Mouse (Mus musculus) T-helper 1 cell (primary cell): ENCODE data around the gene Tha1.

Experiments used
- in situ Hi-C: fragments of 300-600 bp; cut with MboI, MseI; formaldehyde crosslinking; loops from one replicate; pipeline ENCODE4 v1.15.1; 2025; ENCODE audit warnings: high pct_unique_total_duplicates

Gene Tha1

DNA sequence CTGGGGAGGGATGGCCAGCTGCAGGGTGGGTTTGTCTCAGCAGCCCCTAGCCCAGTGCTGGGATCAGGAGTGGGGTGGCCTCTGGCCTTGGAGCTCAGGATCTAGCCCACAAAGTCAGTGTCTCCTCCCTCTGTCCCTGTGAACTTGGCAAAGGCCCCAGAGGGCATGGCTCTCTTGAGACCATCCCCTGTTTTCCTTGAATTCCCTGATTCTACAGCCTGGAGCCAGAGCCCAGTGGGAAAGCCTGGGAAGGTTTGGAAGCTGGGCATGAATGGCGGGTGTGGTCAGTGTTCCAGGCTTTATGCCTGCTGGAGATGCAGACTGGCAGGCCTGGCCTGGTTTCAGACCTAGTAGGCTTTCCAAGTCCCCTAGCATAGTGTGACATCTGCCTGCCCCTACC lies 8.9 kb upstream of the Tha1 start:
- in situ Hi-C loops: no loop called here

DNA sequence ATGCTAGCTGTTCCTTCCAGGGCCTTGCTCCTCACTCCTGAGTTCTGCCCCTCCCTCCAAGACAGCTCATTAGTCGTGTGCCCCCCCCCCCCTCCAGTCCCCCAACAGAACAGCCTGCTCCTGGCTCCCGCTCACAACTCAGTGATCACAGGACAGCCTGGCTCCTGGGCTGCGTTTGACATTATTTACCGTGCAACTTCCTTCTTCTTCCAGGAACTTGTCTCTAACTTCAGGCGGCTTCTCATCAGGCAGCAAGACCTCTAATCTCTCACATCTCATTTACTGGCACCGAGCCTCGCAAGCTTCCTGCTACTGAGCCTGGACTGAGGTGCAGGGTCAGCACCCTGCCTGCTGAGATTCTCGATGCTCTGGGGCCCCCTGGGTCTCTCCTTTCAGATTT lies 8.5 kb upstream of the Tha1 start:
- in situ Hi-C loops: no loop called here

DNA sequence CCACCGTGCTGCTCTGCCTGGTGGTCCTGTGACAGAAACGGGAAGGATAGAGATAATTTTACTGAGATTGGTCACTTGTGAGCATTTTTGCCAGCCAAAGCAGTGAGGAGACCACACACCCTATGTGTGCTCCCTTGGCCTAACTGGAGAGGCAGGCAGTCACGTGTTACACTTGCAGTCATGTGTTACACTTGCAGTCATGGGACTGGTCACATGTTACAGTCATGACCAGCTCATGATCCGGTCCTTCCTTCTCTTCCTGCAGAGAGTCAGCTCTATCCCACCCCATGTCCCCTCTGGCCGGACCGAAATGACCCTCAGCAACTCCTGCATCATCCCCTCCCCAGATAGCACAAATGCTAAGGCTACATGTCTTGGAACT lies 7.7 kb upstream of the Tha1 start:
- in situ Hi-C loops: no loop called here

DNA sequence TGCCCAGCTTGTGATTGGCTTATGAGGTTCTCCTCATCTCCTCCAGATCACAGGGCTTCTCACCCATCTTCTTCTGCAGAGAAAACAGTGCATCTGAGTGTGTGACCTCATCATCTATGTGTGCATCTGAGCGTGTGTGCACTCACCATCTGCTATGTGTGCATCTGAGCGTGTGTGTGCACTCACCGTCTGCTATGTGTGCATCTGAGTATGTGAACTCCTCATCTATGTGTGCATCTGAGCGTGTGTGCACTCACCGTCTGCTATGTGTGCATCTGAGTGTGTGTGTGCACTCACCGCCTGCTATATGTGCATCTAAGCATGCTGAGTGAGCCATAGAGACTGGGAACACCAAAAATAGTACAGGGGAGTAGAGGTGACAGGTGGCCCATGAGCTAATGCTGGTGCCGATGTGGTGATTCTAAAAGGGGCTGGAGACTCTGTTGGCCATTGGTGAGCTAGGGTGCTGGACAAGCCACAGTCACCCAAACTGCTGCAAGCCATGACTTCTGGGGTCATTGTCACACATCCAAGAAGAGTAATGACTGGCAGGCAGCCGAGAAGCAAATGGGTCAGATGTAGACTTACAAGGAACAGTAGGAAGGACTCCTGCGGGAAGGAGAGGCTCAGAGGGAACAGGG lies 7.2 kb upstream of the Tha1 start:
- in situ Hi-C loops: no loop called here

DNA sequence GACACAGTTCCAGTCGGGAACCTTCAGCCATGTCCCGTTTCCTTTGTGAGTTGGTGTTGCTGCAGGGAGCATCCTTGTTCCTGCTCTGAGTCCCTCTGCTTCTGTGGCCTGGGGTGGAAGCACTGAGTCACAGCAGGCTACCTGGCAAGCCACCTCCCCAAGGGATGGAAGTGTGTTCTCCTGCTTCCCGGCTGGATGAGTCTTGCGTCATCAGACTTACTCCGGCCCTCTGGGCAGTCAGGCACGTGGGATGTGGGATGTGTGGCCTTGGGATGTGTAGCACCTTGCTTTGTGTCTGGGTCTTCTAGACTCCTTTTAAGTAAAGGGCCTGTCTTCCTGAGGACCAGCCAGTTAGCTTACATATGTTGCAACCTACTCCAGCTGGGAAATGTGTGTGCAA lies 6.4 kb upstream of the Tha1 start:
- in situ Hi-C loops: no loop called here

DNA sequence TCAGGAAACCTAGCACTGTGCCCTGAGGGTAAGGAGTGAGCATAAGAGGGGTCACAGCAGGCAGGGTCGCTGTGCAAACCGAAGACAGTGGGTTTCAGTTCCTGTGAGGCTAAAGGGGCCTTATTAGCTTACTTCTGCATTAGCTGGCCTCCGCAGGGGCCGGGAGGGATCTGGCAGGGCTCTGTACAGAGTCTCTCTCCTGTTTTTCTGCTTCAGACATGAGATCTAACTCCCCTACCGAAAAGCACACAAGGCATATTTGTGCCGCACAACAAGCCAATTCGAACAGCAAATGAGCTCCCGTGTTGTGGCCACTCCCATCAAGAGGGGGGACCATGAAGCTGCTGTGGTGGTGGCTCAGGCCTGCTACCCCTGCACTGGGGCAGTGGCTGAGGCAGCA lies 5.6 kb upstream of the Tha1 start:
- in situ Hi-C loops: no loop called here

DNA sequence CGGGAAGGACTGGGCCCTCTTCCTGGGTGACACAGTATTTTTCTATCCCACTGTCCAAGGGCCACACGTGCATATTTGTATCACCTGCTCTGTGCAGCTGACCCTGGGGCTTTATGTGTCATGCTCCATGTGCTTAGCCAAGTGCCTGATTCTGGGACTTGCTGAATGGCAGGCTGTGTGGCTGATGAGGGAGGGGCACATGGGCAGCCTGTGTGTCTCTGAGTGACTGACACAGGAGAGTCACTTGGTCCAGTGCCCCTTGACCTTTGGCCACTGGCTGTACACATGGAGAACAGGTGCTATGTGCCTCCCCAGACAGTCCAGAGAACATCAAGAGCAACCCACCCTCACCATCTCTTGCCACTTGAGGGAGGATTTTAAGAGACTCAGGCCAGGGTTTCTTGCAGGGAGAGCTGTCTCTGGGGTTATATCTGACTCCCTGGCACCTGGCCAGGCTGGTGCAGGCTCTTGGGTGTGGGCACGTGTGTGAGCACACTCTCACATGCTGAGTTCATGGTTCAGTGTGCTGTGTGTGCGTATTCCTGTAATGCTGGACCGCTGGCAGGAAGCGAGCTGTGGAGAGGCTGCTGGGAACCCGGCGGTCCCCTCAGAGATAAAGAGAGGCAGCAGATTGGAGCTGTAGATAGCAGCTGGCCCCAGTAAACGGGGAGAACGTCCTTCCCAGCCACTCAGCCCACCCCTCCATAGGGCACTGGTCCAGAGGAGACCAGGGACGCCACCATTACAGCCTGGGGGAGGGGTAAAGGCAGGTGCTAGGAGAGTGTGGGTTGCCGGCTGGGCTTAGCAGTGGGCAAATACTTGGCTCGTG lies 4.8 kb upstream of the Tha1 start:
- in situ Hi-C loops: no loop called here

DNA sequence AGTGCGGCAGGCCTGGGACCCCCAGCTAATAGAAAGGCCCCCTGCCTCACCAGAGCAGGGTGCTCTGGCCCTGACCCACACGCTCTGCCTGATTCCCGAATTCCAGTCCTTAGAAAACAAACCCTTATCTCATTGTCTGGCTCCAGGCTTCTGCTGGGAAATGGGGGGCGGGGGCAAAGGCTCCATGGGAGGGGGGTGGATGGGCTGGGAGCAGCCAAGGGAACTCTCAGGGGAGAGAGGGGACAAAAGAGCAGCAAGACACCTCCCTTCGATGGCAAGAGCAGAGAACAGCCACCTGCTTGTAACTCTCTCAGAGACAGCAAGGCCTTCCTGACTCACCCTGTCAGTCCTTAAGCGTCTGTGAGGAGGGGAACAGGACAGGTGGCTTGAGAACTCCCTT lies 2.4 kb upstream of the Tha1 start:
- in situ Hi-C loops: no loop called here

DNA sequence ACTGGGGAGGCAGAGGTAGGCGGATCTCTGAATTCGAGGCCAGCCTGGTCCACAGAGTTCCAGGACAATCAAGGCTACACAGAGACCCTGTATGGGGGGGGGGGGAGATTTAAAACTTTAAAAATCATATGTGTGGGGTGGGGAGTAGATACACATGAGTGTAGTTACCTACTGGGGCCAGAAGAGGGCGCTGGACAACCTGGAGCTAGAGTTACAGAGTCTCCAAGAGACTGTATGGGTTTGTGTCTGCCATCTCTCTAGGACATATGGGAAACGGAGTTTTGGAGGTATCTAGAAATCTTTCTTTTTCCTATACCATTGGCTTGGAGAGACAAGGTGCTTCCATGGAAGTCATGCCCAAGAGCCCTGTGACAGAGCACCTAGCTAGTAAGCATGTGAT lies 1.1 kb upstream of the Tha1 start:
- in situ Hi-C loops: loop anchor here (5.0 kb wide), 2 partner anchors 93 to 208 kb away; no protein-coding TSS in a partner anchor

DNA sequence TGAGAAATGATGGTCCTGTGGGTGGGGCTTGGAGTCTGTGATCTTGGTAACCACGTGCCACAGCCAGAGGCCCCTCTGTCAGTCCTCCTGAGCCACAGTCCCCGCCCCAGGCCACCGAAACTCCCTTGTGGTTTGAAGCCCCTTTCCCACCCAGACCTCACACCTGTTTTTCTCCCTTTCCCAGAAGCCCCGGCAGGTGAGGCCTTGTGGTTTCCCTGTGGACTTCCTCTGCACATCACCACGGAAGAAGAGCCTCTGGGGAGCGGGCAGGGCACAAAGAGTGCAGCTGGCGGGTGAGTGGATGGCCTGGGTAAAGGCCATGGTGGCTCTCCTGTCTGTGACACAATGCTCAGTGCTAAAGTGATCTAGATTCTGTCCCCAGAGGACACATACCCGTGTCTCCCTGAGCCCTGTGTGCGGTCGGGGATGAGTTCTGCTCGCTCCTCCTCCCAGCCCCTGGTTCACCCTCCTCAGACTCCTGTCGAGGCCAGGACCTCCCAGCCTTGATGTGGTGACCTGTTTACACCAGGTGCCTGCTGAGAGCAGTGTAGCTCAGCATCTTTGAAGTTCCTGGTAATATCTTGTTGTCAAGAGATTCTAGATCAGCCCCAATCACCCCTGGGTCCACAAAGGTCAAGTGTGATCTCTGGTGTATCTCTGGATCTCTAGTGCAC lies 1.2 kb downstream of the Tha1 start:
- in situ Hi-C loops: loop anchor here (5.0 kb wide), 2 partner anchors 95 to 210 kb away; no protein-coding TSS in a partner anchor

DNA sequence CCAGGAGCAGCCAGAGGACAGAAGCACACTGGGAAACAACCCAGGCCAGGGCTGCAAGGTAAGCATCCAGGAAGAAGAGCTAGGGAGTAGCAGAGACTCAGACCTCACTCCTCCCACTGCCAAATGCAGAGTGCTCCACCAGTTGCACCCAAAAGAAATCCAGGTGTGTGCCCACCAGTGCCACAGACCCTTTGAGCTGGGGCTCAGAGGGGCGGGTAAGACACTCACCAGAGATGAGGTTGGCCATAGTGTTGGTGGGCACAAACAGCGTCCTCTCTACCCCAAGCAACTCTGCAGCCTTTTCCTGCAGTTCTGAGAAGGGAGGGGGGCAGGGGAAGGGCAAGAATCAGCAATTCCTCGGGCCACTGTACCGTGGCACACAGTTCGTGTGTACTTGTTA lies 1.9 kb downstream of the Tha1 start:
- in situ Hi-C loops: loop anchor here (5.0 kb wide), 2 partner anchors 96 to 211 kb away; no protein-coding TSS in a partner anchor

DNA sequence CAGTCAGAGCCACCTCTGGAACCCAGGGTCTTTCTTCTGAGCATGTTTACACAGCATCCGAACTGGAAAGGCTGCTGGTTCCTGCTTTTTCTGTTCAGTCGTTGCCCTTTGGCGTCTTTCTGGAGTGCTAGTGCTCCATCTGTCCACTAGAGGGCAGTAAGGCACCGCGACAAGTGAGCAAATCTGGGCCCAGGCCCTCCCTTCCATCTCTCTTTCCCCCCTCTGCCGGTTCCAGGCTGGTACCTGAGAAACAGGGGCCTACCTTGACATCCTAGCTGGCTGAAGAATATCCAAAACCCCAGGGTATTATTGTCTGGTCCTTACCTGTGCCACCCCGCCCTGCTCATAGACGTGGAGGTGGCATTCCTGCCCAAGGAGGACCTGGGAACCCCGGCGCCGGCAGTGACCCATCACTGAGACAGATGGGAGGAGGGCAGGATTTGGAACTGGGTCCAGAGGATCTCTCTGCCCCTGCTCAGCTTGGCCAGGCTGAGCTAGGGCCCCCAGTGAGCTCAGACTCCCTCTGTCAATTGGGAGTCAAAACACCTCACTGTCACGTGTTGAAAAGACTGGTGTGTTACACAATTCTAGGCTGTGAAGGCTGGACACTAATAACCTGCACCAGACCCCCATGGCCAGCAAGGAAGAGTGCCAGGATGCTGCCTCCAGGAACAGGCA lies 2.5 kb downstream of the Tha1 start:
- in situ Hi-C loops: loop anchor here (5.0 kb wide), 2 partner anchors 96 to 211 kb away; no protein-coding TSS in a partner anchor

DNA sequence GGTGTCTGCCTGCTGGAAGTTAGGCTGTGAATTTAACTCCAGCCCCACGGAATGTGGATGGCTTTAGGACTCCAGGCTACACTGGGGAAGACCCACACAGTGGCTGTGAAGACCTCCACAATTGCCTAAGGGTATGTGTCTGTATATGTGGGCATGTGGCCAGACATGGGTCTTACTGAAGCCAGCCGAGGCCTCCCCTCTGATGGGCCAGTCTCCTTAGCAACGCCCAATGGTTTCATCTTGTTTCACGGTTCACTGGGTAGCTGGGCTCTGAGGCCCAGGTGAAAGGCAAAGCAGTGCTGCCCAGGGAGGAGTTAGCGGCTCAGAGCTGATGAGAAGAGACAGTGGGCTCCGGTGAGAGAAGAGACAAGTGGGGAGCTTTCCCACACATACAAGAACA lies 7.3 kb downstream of the Tha1 start:
- in situ Hi-C loops: loop anchor here (5.0 kb wide), 2 partner anchors 51 to 156 kb away; no protein-coding TSS in a partner anchor

DNA sequence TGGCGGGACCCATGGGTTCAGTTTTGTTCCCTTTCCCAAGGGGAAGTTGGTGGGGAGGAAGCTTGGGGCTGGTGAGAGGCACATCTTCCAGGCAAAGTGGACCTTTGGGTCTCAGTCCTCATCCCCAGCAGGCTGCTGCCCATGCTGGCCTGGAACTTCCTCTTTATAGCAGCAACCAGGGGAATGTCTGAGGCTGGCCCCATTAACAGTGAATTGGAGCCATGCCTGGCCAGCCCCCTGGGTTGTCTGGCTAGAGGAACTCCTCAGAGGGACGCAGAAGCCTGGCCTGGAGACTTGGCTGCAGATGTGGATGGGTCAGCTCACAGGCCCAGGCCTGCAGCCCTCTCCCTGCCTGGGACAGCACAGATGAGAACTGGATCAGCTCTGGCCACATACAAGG lies 8.5 kb downstream of the Tha1 start:
- in situ Hi-C loops: loop anchor here (5.0 kb wide), 2 partner anchors 52 to 157 kb away; no protein-coding TSS in a partner anchor

DNA sequence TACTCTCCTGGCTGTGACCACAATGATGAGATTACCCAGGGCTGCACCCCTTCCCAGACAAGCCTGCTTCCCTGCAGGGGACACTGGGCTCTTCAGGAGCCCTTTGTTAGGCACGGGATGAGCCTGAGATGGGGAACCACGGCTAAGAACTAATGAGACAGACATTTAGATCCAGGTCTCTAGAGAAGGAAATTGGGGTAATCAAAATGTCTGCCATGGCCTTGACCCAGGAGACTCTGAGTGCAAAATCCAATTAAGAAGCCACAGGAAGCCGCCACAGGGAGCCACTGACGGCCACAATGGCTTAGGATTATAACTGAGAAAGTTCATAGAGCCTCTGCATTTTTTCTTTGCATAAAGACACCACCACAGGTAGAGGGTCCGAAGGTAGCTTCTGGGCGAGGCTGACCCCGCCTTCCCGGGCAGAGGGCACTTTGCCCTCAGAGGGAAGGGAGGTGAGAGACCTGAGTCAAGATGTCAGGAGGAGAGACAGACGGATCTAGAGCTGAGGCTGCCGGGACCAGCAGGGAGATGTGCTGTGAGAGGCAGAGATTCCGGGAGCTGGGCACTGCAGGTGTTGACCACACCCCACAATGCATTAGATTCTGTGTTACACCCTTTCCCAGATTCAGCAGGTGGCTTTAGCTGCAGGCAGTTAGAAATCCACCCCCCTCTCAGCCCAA lies 10.0 kb downstream of the Tha1 start:
- in situ Hi-C loops: no loop called here

DNA sequence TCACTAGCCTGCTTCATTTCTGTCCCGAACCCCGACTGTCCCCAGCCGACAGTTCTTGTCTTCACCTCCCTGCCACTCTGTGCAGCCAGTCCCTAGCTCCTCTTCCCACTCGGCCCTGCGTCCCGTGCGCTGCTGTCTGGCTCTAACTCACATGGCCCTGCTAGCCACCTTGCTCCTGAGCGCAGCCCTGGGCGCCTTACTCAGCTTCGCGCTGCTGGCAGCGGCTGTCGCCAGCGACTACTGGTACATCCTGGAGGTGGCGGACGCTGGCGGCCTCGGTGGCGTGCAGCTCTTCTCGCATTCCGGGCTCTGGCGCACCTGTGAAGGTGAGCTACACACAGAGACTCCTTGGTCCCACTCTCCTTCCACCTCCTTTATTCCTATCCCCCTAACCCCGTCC lies 12.7 kb downstream of the Tha1 start, which contains the start of gene Tmem235:
Gene Tmem235, plus strand, starts transcription at position 152 of the 400 bp plus-strand sequence.
- in situ Hi-C loops: no loop called here

DNA sequence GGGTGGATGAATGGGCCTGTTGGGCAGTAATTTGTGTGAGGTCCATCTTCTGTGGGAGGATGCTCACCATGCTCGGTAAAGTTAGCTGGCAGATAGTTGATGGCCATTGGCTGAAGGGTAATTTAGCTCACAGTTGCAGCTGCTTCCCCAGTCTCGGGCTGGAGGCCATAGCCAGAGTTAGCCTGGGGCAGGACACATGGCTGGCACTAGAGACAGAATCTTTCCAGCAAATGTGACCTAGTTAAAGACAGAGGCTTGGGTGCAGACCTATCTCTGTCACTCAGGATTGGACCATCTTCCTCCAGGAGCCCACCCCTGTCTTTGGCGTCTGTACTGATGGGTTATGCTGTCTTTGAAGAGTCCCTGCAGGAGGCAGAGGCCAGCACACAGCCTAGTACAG lies 14.9 kb downstream of the Tha1 start:
- in situ Hi-C loops: no loop called here

DNA sequence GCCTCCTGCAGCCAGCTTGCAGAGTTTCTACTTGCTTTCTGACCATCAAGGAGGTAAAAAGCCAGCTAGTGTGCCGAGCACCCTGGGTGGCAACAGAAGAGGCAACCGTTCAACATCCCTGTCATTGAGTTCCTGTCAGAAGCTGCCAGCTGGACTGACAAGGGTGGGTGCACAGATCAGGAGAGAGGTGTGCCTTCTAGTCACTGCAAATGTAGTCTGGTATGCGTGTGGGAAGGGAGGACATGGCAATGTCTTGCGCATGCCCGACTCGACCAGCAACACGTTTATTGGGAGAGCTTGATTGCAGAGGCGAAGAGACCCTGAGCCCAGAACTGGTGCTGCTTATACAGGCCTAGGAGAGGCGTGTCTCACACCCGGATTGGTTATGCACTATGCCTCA lies 15.8 kb downstream of the Tha1 start:
- in situ Hi-C loops: no loop called here

DNA sequence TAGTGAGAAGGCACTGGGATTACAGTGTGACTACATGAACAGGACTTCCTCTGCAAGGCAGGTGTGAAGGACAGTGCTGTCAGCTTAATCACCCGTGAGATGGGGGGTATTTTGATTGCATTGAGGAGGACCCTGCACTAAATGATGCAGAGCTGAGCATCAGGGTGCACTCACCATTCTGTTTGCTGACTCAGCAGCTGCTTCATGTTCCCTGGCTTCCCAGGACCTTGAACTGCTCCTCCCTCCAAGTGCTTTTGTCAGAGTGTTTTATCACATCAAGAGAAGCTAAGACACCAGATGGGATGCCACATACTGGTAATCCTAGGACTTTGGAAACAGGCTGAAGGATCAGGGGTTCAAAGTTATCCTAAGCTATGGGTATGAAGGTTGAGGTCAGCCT lies 17.3 kb downstream of the Tha1 start:
- in situ Hi-C loops: no loop called here

DNA sequence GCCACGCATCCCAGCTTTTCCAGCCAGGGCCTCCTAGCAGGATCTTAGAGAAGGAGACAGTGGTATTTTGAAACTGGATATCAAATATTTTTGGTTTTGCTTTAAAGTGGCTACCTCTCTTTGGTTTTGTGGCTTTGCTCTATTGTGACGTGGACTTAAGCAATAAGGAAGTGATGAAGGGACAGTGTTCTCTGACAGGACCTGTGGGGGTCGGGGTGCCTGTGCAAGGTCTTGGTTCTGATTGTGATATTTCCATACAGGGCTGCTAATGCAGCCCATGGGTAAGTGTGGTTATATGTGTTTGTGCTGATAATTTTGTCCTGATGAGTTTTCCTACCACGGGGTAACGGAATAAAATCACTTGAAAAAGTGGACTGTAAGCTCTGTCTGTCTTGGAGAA lies 17.9 kb downstream of the Tha1 start:
- in situ Hi-C loops: no loop called here

DNA sequence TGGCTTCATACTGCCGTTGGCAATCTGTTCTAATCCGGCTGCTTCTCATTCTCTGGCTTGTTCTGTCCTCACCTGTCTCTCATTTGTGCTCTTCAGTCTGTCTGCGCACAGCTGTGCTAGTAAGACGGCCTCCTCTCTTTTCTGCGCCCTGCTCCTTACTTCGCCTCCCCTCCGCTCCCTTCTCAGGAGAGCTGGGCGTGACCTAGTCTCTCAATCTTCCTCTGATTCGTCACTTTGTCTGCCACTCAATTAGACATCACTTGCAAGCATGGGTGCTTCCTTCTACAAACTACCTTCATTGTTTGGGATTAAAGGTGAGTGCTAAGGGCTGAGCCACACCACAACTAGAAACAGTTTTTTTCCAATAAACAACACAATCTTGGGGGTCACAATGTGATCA lies 19.0 kb downstream of the Tha1 start:
- in situ Hi-C loops: no loop called here
